Mouse (Mus musculus): ENCODE measurements around the gene Bicdl1. TPM values are rescaled to one million over a fixed set of nuclear protein-coding genes. Genes with fewer than 3 reads are reported as not detected.

Bicdl1 gene
- polyA plus RNA-seq, 2 experiments, result 11.7 to 16.3 TPM

GRCm38 (mm10) chr5:115696811-115697210 is 34.6 kb downstream of the Bicdl1 start:
- no peak overlapping the region for H3K4me3 ChIP-seq (replicated peaks; ENCODE audit: low read length)
- no peak overlapping the region for H3K4me2 ChIP-seq (replicated peaks; ENCODE audit: low read depth, low read length, severe bottlenecking)
- H3K36me3 ChIP-seq (ENCODE audit: control insufficient read depth, insufficient read depth, low read length), result no peaks in the 10 kb centered on the region
- H3K27me3 ChIP-seq (ENCODE audit: control insufficient read depth, insufficient read depth, low read length), result no peaks in the 10 kb centered on the region
- ATAC-seq (ENCODE audit: low FRiP score, low read depth), result no peak
- TF ChIP-seq POLR2A (IDR thresholded peaks at IDR 0.05; ENCODE audit: borderline replicate concordance, extremely low read depth, insufficient read depth, insufficient read length), result no peak
- no peak overlapping the region for H3K9ac ChIP-seq (ENCODE audit: low read depth, low read length, severe bottlenecking)
- no peaks in the 10 kb centered on the region for H3K9me3 ChIP-seq (ENCODE audit: control insufficient read depth, low read length)
- no peaks in the 10 kb centered on the region for H3K4me1 ChIP-seq (ENCODE audit: control insufficient read depth, insufficient read depth, low read length)
- DNase-seq (ENCODE audit: low spot score), result no peak
- WGBS, result 87% methylated on average over 5 of the region's 5 CpGs
- no peak overlapping the region for H3K27ac ChIP-seq (replicated peaks; ENCODE audit: low read depth, low read length)

GRCm38 (mm10) chr5:115695191-115695770 is 36.1 kb downstream of the Bicdl1 start:
- no peak overlapping the region for H3K4me3 ChIP-seq (replicated peaks; ENCODE audit: low read length)
- H3K9me3 ChIP-seq (ENCODE audit: control insufficient read depth, low read length), result no peaks in the 10 kb centered on the region
- H3K36me3 ChIP-seq (ENCODE audit: control insufficient read depth, insufficient read depth, low read length), result no peaks in the 10 kb centered on the region
- H3K9ac ChIP-seq (ENCODE audit: low read depth, low read length, severe bottlenecking), result no peak overlapping the region
- ATAC-seq (ENCODE audit: low FRiP score, low read depth) (no peak), DNase-seq (ENCODE audit: low spot score) (no peak)
- H3K4me1 ChIP-seq (ENCODE audit: control insufficient read depth, insufficient read depth, low read length), result no peaks in the 10 kb centered on the region
- TF ChIP-seq POLR2A (IDR thresholded peaks at IDR 0.05; ENCODE audit: borderline replicate concordance, extremely low read depth, insufficient read depth, insufficient read length), result no peak
- 68% methylated on average over 6 of the region's 6 CpGs for WGBS
- no peak overlapping the region for H3K27ac ChIP-seq (replicated peaks; ENCODE audit: low read depth, low read length)
- H3K27me3 ChIP-seq (ENCODE audit: control insufficient read depth, insufficient read depth, low read length), result no peaks in the 10 kb centered on the region
- no peak overlapping the region for H3K4me2 ChIP-seq (replicated peaks; ENCODE audit: low read depth, low read length, severe bottlenecking)

GRCm38 (mm10) chr5:115693271-115693670 is 38.1 kb downstream of the Bicdl1 start:
- Histone ChIP-seq H3K27me3 (ENCODE audit: control insufficient read depth, insufficient read depth, low read length) (no peaks in the 10 kb centered on the region), H3K4me1 (ENCODE audit: control insufficient read depth, insufficient read depth, low read length) (no peaks in the 10 kb centered on the region), H3K4me2 (replicated peaks; ENCODE audit: low read depth, low read length, severe bottlenecking) (no peak overlapping the region), H3K36me3 (ENCODE audit: control insufficient read depth, insufficient read depth, low read length) (no peaks in the 10 kb centered on the region), H3K4me3 (replicated peaks; ENCODE audit: low read length) (no peak overlapping the region), H3K9me3 (ENCODE audit: control insufficient read depth, low read length) (no peaks in the 10 kb centered on the region), H3K27ac (replicated peaks; ENCODE audit: low read depth, low read length) (no peak overlapping the region), H3K9ac (ENCODE audit: low read depth, low read length, severe bottlenecking) (no peak overlapping the region)
- 53% methylated on average over 3 of the region's 3 CpGs for WGBS
- DNase-seq (ENCODE audit: low spot score), result no peak
- TF ChIP-seq POLR2A (IDR thresholded peaks at IDR 0.05; ENCODE audit: borderline replicate concordance, extremely low read depth, insufficient read depth, insufficient read length), result no peak
- no peak for ATAC-seq (ENCODE audit: low FRiP score, low read depth)

- TF ChIP-seq POLR2A (IDR thresholded peaks at IDR 0.05; ENCODE audit: borderline replicate concordance, extremely low read depth, insufficient read depth, insufficient read length), result no peak
- H3K27me3 ChIP-seq (ENCODE audit: control insufficient read depth, insufficient read depth, low read length), result no peaks in the 10 kb centered on the region
- no peak overlapping the region for H3K27ac ChIP-seq (replicated peaks; ENCODE audit: low read depth, low read length)
- H3K4me1 ChIP-seq (ENCODE audit: control insufficient read depth, insufficient read depth, low read length), result no peaks in the 10 kb centered on the region
- H3K36me3 ChIP-seq (ENCODE audit: control insufficient read depth, insufficient read depth, low read length), result no peaks in the 10 kb centered on the region
- DNase-seq (ENCODE audit: low spot score), result no peak
- no peak for ATAC-seq (ENCODE audit: low FRiP score, low read depth)
- no peaks in the 10 kb centered on the region for H3K9me3 ChIP-seq (ENCODE audit: control insufficient read depth, low read length)
- H3K4me2 ChIP-seq (replicated peaks; ENCODE audit: low read depth, low read length, severe bottlenecking), result no peak overlapping the region
- no peak overlapping the region for H3K4me3 ChIP-seq (replicated peaks; ENCODE audit: low read length)
- WGBS, result 47% methylated on average over 7 of the region's 7 CpGs
- H3K9ac ChIP-seq (ENCODE audit: low read depth, low read length, severe bottlenecking), result no peak overlapping the region
These were observed 44.7 kb downstream of the Bicdl1 start for GRCm38 (mm10) chr5:115686716-115687115.

- Histone ChIP-seq H3K27me3 (ENCODE audit: control insufficient read depth, insufficient read depth, low read length) (no peaks in the 10 kb centered on the region), H3K4me3 (replicated peaks; ENCODE audit: low read length) (no peak overlapping the region), H3K4me2 (replicated peaks; ENCODE audit: low read depth, low read length, severe bottlenecking) (no peak overlapping the region), H3K4me1 (ENCODE audit: control insufficient read depth, insufficient read depth, low read length) (no peaks in the 10 kb centered on the region), H3K9ac (ENCODE audit: low read depth, low read length, severe bottlenecking) (no peak overlapping the region), H3K36me3 (ENCODE audit: control insufficient read depth, insufficient read depth, low read length) (no peaks in the 10 kb centered on the region), H3K9me3 (ENCODE audit: control insufficient read depth, low read length) (no peaks in the 10 kb centered on the region), H3K27ac (replicated peaks; ENCODE audit: low read depth, low read length) (no peak overlapping the region)
- ATAC-seq (ENCODE audit: low FRiP score, low read depth) (no peak), DNase-seq (ENCODE audit: low spot score) (no peak)
- 83% methylated on average over 10 of the region's 10 CpGs for WGBS
- no peak for TF ChIP-seq POLR2A (IDR thresholded peaks at IDR 0.05; ENCODE audit: borderline replicate concordance, extremely low read depth, insufficient read depth, insufficient read length)
These were observed 46.3 kb downstream of the Bicdl1 start for GRCm38 (mm10) chr5:115685126-115685525.

GRCm38 (mm10) chr5:115671846-115672245 is 59.6 kb downstream of the Bicdl1 start:
- Histone ChIP-seq H3K27me3 (ENCODE audit: control insufficient read depth, insufficient read depth, low read length) (no peaks in the 10 kb centered on the region), H3K9ac (ENCODE audit: low read depth, low read length, severe bottlenecking) (no peak overlapping the region), H3K4me2 (replicated peaks; ENCODE audit: low read depth, low read length, severe bottlenecking) (no peak overlapping the region), H3K4me1 (ENCODE audit: control insufficient read depth, insufficient read depth, low read length) (no peaks in the 10 kb centered on the region), H3K36me3 (ENCODE audit: control insufficient read depth, insufficient read depth, low read length) (no peaks in the 10 kb centered on the region), H3K4me3 (replicated peaks; ENCODE audit: low read length) (no peak overlapping the region), H3K9me3 (ENCODE audit: control insufficient read depth, low read length) (no peaks in the 10 kb centered on the region), H3K27ac (replicated peaks; ENCODE audit: low read depth, low read length) (no peak overlapping the region)
- ATAC-seq (ENCODE audit: low FRiP score, low read depth) (no peak), DNase-seq (ENCODE audit: low spot score) (no peak)
- WGBS, result 56% methylated on average over 8 of the region's 8 CpGs
- TF ChIP-seq POLR2A (IDR thresholded peaks at IDR 0.05; ENCODE audit: borderline replicate concordance, extremely low read depth, insufficient read depth, insufficient read length), result no peak

All from limb, embryonic 14.5 days (tissue).